Mouse (Mus musculus): ENCODE data around the gene Hcst.

The Hcst gene

GRCm38 (mm10) chr7:30431793-30432192, 12.1 kb upstream of the Hcst start:
- no peak for DNase-seq (ENCODE audit: low spot score)

GRCm38 (mm10) chr7:30430191-30430590, 10.5 kb upstream of the Hcst start:
- no peak for DNase-seq (ENCODE audit: low spot score)

GRCm38 (mm10) chr7:30429327-30429726, 9.7 kb upstream of the Hcst start:
- DNase-seq (ENCODE audit: low spot score) = no peak

- DNase-seq (ENCODE audit: low spot score) = no peak
Measured at GRCm38 (mm10) chr7:30423071-30423641, 3.5 kb upstream of the Hcst start.

GRCm38 (mm10) chr7:30422560-30422959, 2.9 kb upstream of the Hcst start:
- no peak for DNase-seq (ENCODE audit: low spot score)

GRCm38 (mm10) chr7:30421890-30422435, 2.3 kb upstream of the Hcst start:
- peak; percentile 49 for DNase-seq (ENCODE audit: low spot score)

GRCm38 (mm10) chr7:30421175-30421889, 1.7 kb upstream of the Hcst start, which contains the start of gene Nfkbid:
Nfkbid (plus strand) TSS chr7:30421732.
- DNase-seq (ENCODE audit: low spot score) = peak; percentile 48

- no peak for DNase-seq (ENCODE audit: low spot score)
Measured at GRCm38 (mm10) chr7:30420673-30421072, 1.0 kb upstream of the Hcst start.

GRCm38 (mm10) chr7:30417856-30418255, 1.8 kb downstream of the Hcst start:
- no peak for DNase-seq (ENCODE audit: low spot score)

- DNase-seq (ENCODE audit: low spot score) = no peak
Measured at GRCm38 (mm10) chr7:30413596-30413995, 6.1 kb downstream of the Hcst start, which contains the start of gene Tyrobp. Tyrobp (plus strand) TSS chr7:30413760.

- DNase-seq (ENCODE audit: low spot score) = no peak
Measured at GRCm38 (mm10) chr7:30412735-30413147, 6.9 kb downstream of the Hcst start.

GRCm38 (mm10) chr7:30411023-30411422, 8.6 kb downstream of the Hcst start:
- DNase-seq (ENCODE audit: low spot score) = no peak

GRCm38 (mm10) chr7:30409789-30410188, 9.9 kb downstream of the Hcst start:
- DNase-seq (ENCODE audit: low spot score) = no peak

- DNase-seq (ENCODE audit: low spot score) = no peak
Measured at GRCm38 (mm10) chr7:30408639-30409038, 11.0 kb downstream of the Hcst start.

GRCm38 (mm10) chr7:30402343-30402742, 17.3 kb downstream of the Hcst start:
- no peak for DNase-seq (ENCODE audit: low spot score)

GRCm38 (mm10) chr7:30399671-30400070, 20.0 kb downstream of the Hcst start:
- DNase-seq (ENCODE audit: low spot score) = no peak

- DNase-seq (ENCODE audit: low spot score) = no peak
Measured at GRCm38 (mm10) chr7:30394871-30395270, 24.8 kb downstream of the Hcst start.

GRCm38 (mm10) chr7:30394379-30394778, 25.3 kb downstream of the Hcst start:
- DNase-seq (ENCODE audit: low spot score) = no peak

- DNase-seq (ENCODE audit: low spot score) = no peak
Measured at GRCm38 (mm10) chr7:30393631-30394030, 26.0 kb downstream of the Hcst start.

- DNase-seq (ENCODE audit: low spot score) = no peak
Measured at GRCm38 (mm10) chr7:30392746-30393520, 26.7 kb downstream of the Hcst start.

- DNase-seq (ENCODE audit: low spot score) = no peak
Measured at GRCm38 (mm10) chr7:30384106-30384505, 35.5 kb downstream of the Hcst start.

- DNase-seq (ENCODE audit: low spot score) = no peak
Measured at GRCm38 (mm10) chr7:30380061-30380460, 39.6 kb downstream of the Hcst start.

Data from c-Kit-positive CD71-positive TER-119-positive erythroid progenitor cells, embryonic 14.5 days (primary cell).